Mouse (Mus musculus) left cerebral cortex, postnatal 36 days (tissue): ENCODE results near the gene Nit2. TPM values are rescaled to one million over a fixed set of nuclear protein-coding genes. Genes with fewer than 3 reads are reported as not detected.
"Not testable (repeated sequence)": the region's sequence is repeated elsewhere in the genome, so short reads cannot be mapped to it uniquely, and the experiment has no call there.

Source experiments
- DNase-seq, 2 experiments: peaks; one replicate each; pipeline ENCODE4 v3.0.0; 2021 to 2022; ENCODE audit warnings: low spot score in 2 of 2, mixed read lengths in 1 of 2
- intact Hi-C: fragments of 180-260 bp; cut with DNase I; formaldehyde crosslinking; loops from one replicate; pipeline ENCODE4 v1.15.1; 2025
- total RNA-seq, 2 experiments: library from RNA; stranded (reverse); gene quantifications; 2 replicates each; pipeline ENCODE4 v1.2.3; 2021

The Nit2 gene
- total RNA-seq = 10 to 100 TPM; 13.6 to 14.8 TPM

DNA sequence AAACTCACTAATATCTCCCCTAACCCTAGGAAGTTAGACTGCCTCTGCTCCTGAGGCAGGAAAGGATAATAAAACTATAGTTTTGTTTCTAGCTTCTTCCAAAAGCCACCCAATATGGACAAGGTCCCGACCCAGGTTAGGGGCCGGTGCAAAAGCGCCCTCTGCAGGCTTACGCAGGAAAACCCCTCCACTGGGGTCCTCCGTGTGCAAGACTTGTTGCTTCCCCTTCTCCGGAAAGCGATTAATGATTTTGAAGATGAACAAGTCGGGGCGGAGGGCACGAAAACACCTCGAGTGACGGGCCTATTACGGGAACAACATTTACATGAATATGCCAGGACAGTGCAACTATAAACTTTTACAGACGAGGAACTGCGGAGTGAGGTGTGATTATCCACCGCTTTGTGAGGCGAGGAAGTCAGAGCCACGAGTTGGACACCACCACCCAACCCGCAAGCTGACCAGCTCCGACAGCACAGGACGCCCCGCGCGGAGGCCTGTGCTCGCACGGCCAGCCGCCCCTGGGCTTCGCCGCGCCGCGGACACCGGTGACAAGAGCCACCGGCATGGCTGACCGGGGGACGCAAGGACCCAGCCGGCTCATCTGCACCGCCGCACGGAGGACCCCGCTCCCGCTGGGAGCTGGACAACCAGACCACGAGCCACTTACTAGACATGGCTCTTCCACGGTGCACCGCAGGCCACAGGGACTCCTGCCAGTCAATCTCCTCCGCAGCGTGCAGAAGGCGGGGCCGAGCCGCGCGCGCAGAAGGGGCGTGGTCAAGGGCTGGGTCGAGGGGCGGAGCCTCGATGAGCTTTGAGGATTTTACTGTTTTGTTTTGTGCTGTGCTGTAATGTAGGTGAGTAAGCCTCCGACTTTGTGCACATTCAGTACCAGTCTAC, at the start of gene Nit2:
Gene Nit2, minus strand, starts transcription at position 731 of the 903 bp plus-strand sequence.
- peak; percentile 91 to 92 for DNase-seq
- intact Hi-C loops = loop anchor here (5.0 kb wide), 3 partner anchors 45 to 450 kb away; partner anchors contain the start of genes Tfg and Tomm70a

DNA sequence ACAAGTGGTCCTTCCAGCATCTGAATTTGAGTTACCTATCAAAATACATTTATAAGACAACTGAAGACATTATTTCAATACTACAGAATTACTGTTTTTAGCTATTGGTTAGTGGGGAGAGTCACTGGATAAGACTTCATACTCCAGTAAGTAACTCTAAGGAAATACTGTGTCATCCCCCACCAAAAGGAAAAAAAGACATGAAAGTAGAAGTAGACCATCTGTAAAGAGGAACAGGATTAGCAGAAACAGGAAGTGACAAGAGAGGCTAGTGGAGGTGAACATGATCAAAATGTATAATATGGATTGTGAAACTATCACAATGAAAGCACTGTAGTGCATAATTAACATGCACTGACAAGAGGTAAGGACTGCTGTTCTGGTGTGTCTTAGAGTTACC, 48.8 kb upstream of the Nit2 start:
- DNase-seq = no peak
- intact Hi-C loops = no loop called here

DNA sequence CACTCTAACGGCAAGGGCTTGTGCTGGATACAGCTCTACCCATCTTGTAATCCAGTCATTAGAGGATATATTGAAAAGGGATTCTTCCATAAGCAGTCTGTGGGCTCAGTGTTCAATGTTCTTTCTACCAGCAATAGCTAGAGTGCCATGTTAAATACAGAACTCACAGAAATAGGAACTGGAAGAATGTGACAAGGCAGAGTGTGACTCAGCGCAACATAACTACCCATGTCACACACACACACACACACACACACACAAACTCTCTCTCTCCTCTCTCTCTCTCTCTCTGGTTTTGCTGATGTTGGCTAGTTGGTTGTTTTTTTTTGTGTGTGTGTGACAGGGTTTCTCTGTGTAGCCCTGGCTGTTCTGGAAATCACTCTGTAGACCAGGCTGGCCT, 43.9 kb upstream of the Nit2 start:
- no peak for DNase-seq
- intact Hi-C loops = no loop called here

DNA sequence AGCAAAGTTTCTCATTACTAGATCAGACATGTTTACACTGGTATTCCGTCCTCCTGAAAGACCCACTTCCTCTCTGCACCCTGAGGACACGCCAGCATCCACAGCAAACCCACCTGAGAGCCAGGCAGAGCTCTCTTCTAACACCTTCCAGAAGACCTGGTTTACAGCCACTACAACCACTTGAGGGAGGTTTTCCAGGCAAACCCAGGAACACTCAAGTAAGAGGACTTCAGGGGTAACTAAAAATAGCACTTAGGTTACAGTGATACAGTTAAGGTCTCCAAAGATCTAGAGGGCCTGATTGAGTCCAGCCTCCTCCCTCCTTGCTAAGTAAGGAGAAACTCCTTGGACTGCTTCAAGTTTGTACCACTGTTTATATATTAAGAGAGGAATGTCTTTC, 41.2 kb upstream of the Nit2 start:
- intact Hi-C loops = no loop called here
- no peak for DNase-seq

DNA sequence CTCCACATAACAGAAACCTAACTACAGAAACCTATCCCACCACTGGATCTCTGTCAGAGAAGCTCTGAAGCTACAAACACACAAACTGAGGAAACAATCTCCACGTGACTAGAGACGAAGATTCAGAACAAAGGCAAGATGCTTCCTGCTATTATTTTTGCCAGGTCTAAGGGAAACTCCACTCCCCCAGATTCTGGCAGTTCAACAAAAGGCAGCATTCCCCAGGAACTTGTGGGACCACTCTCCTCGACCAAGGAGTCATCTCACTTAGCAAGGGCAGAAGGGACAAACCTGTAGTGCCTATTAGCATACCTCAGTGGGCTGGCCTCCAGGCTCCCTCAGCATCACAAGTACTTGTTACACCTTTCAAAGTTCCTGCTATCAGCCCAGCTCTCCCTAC, 30.1 kb upstream of the Nit2 start:
- intact Hi-C loops = no loop called here
- DNase-seq = no peak

DNA sequence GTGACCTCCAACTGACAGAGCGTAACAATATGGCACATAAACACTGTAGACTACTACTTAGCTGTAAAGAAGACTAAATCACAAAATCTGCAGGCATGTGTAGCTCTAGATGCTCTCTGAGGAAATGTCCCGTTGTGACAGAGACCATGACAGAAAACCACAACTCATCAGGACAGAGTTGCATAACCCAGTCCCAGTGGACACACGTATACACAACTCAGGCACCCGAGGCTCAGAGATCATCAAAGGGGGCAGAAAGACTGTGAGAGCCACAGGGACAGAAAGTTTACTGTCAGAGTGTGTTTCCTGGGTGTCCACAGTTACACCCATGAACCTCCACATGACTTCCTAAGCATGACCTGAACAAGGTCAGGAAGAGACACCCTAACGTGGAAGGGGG, 29.4 kb upstream of the Nit2 start:
- intact Hi-C loops = no loop called here
- no peak for DNase-seq

DNA sequence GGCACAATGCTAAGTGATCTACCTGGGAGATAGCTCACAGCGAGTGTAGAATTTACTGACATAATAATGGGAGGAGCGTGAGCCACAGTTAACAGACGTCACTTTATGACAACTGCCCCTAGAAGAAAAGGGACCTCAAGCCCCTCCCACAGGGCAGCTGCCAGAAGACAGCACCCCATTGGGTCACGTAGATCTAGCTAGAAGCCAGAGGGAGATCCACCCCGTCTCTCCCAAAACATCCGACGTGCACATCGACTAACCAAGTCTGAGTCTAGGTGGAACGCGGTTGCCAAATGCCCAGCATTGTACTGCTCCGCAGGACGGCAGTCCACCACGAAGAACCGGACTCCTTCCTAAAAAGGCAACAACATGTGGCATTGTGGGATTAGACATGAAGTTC, 24.1 kb upstream of the Nit2 start:
- no peak for DNase-seq
- intact Hi-C loops = no loop called here

DNA sequence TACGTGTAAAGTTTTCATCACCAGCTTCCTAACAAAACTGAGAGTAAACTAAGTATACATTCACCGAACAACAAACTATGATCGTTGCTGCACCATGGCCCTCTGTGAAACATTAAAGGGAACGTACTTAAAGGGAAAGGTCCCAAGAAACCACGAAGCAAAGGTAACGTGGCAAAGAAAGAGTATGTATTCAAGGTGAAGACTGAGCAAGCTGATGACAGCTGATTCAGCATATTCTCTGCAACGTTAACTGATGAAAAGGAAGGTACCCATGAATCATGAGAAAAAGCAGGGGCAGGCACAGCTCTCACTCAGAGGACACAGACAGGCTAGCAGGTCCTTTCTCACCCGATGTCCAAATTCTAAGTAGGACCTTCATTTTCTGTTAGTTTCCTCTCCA, 23.2 kb upstream of the Nit2 start:
- no peak for DNase-seq
- intact Hi-C loops = no loop called here

DNA sequence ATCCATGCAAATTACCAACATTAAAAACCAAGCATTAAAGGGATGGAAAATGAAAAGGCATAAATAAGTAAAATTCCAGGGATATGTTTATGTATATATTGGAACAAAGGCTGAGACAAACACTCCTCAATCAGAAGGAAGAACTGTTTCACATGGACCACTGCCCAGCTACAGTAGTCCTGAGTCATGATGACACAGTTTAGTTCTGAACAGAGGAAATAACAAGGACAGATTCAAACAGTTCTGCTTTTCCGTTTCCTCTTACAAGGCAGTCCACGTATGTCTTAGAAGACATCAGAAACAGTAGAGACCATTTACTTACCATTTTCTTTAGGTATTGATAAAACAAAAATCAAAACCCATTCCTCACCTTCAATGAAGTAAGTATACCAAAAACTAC, 22.4 kb upstream of the Nit2 start:
- intact Hi-C loops = no loop called here
- DNase-seq = no peak

DNA sequence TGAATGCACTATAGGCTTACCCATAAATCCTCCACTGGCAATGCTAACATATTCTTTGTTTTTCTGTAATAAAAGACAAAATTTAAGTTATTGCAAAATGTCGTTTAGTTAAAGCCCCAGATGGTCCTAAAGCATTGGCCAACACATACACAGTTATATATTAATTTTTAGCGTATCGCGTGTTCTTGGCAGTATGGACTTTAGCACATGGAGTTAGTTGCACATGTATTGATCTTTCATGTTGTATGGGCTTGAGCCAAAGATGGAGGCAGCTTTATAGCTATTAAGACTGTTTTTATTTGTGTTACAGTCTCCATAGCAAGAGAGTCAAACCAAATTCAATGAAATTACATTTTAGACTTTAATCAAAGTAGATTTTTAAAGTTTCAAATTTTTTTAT, 19.5 kb upstream of the Nit2 start:
- no peak for DNase-seq
- intact Hi-C loops = no loop called here

DNA sequence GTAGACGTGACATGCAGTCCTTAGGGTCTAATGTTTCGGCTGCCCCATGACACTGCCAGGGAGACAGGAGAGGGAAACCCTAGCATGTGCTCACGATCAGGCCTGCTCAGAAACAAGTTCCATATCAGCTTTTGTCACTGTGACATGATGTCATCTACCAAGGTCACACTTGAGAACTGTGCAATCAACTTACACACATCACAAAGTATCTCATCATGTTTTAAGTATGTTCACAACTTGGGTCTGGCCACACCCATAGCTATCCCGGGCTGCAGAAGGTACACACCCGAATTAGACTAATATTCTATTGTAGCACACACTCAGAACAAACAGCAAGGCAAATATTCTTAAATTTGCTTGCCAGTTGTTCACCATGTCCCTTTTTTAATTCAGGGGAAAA, 14.9 kb upstream of the Nit2 start:
- intact Hi-C loops = no loop called here
- no peak for DNase-seq

DNA sequence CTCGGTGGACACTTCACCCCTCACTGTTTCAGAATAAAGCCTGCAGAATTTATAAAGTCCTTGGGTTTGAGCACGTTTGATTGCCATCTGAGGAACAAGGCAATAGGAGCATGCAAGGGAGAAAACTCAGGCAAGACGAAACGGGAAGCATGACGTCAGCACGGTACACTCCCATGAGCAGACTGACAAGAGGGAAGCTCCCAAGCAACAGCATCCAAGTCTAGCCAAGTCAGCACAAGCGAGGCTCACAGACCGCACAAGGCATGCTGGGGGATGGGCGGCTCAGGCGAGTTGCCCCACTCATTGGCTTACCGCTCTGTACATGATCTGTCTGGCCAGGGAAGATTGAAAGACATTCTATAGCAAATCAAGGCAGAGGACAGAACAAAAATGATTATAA, 14.0 kb upstream of the Nit2 start:
- no peak for DNase-seq
- intact Hi-C loops = no loop called here

DNA sequence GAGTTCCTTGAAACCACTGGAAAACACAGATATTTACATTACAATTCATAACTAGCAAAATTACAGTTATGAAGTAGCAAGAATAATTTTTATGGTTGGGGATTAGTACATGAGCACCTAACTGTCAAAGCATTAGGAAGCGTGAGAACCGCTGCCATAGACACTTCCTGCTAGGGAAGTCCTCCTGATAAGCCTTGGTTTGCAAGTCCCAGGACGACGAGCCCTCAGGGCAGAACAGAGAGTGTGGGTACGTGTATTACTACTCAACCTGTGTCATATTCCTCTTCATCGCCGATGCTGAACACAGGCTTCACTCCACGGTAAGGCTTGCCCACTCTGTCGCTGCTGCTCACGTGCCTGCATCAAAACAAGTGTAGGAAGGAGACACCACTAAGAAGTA, 10.5 kb upstream of the Nit2 start:
- intact Hi-C loops = no loop called here
- no peak for DNase-seq

DNA sequence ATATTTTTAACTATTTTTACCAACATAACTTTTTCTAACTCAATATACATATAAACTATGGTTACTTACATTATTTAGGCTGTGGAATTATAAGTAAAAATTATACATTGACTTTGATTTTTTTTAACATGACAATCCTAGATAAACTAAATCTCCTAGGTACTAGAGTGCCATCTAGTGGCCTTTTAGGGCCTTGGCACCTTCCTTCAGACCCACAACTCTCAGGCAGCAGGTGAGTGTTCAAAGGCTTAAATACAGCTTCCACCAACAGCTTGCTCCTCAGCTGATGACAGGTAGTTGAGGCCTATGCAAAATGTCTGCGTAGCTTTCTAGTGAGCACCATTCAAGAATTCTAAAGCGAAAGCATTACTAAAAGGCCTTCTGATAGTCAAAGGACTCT, 10.1 kb upstream of the Nit2 start:
- intact Hi-C loops = no loop called here
- DNase-seq = no peak

DNA sequence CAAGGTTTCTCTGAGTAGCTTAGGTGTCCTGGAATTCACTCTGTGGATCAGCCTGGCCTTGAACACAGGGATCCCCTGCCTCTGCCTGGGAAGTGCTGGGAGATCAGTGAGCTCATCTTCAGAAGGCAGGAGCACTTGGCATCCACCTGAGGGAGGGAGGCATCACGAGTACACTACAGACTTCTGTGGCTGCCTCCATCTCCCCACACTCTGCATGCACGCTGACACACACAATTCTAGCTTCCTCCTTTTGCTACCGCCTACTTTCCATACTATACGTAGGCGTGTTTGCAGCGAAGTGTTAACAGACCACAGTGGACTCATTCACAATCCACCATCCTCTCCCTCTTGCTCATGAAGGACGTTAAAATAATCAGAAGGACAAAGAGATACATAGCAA, 9.1 kb upstream of the Nit2 start:
- DNase-seq = peak; percentile 67 to 71
- intact Hi-C loops = no loop called here

DNA sequence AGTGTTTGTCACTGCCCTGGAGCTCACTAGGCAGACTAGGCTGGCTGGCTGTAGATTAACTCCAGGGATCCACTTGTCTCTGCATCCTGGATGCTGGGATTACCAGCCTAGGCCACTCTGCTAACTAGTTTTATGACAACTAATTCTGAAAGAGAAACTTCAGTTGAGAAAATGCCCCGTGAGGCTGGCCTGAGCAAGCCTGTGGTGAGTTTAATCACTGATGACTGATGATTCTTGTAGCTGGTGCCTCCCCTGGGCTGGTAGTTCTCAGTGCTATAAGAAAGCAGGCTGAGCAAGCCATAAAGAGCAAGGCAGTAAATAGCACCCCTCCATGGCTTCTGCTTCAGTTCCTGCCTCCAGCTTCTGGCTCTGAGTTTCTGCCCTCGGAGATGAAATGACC, 8.6 kb upstream of the Nit2 start:
- intact Hi-C loops = no loop called here
- DNase-seq = no peak

DNA sequence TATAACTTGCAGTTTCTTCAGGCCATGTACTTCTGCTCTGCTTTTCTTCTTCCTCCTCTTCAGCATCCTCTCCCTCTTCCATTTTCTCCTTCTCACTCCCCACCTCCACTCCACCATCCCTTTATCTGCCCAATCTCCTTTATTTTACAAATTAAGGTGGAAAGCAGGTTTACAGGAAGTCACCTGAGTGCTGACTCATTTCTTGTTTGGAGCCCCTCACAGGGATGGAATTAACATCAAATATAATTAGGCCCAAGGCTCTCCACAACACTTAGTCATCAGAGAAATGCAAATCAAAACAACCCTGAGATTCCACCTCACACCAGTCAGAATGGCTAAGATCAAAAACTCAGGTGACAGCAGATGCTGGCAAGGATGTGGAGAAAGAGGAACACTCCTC, 7.3 kb upstream of the Nit2 start:
- intact Hi-C loops, DNase-seq: not testable (repeated sequence)

DNA sequence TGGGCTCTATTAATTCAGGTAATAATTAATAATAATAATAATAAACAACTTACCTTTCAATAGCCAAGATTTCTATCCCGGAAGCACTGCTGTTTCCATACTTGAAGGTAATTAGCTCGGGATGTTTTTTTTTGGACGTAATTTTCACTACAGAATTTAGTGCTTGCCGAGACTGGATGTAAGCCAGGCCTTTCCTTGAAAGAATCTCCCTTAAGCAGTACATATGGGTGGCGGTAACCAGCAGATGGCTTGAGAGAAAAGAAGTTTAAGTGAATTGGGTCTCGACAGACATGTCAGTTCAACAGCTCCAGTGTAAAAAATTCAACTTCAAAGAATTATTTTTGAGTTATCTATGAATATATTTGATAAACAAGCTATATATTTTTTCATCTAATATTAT, 4.4 kb upstream of the Nit2 start:
- intact Hi-C loops = no loop called here
- no peak for DNase-seq

DNA sequence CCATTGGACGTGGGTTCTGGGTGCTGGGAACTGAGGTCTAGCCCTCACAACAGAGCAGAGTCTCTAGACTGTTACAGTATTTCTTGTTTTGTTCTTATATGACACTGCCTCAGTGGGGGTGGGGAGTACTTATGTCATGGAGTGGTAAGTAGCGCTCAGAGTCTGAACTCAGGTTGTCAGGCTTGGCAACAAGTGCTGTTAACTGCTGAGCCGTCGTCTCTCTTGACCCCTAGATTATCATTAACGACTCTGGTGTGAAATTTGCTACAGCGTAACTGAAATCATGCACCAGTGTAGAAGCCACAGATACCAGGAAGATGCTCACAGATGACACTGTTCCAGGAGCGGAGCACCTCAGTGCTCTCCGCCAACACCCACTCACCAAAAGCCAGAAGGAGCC, 4.0 kb upstream of the Nit2 start:
- DNase-seq = no peak
- intact Hi-C loops = no loop called here

DNA sequence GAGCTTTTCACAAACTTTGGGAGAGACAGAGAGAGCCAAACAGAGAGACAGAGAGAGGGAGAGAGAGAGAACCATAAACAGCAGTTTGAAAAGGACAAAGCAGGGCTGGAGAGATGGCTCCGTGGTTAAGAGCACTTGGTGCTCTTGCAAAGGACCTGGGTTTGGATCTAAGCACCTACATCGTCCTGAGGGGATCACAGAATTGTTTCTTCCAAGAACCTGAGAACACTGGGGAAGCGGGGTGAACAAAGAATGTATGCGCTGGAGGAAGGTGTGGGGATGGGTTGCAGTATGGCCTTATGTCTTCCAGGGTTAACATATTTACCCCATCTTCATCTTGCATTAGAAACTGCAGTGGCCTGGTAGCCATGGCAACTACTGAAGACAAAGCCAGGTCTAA, 1.1 kb upstream of the Nit2 start:
- no peak for DNase-seq
- intact Hi-C loops = loop anchor here (5.0 kb wide), 3 partner anchors 46 to 451 kb away; partner anchors contain the start of genes Tfg and Tomm70a

DNA sequence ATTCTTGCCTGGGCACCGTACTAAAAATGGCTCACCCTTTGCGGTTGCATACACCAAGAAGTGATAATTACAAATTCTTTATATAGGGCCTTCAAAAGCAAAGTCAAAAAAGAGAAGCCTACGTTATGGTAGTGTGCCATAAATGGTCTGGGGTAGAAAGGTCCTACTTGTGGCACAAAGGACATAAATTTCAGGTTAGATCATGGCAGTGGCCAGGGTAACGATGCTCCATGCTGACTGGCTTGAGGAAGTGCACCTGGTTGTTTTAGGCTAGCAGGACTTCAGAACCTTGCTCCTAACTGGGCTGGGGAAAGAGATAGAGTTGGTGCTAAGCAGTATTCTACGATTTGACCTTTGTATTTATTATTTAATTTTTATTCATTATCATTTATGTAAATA, 372 bp upstream of the Nit2 start:
- no peak for DNase-seq
- intact Hi-C loops = loop anchor here (5.0 kb wide), 3 partner anchors 45 to 450 kb away; partner anchors contain the start of genes Tfg and Tomm70a

DNA sequence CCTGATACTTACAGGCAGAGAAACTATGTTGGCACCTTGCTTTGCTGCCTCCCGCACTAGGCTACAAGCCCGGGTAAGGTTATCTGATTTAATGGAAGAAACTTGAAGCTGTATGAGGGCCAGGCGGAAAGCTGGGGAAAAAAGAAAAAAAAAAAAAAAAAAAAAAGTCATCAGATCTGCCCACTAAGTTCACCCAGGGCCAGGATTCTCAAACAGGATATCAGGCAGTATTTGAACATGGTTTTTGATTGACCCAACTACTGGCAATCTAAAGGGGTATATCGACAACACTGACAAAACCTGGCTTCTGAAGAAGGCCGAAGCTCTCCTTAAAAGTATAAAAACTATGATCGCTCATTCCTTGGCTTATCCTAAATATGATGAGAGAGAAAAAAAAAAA, 1.1 kb downstream of the Nit2 start:
- intact Hi-C loops = loop anchor here (5.0 kb wide), 3 partner anchors 44 to 449 kb away; partner anchors contain the start of genes Tfg and Tomm70a
- DNase-seq = no peak
